Mouse (Mus musculus) retina, embryonic 14.5 days (tissue): Measurements from ENCODE around the gene Jmjd1c.

Experiments
- DNase-seq: peaks from one replicate; pipeline ENCODE4 v3.0.0-alpha.2; 2015; ENCODE audit warnings: low spot score

The Jmjd1c gene

DNA sequence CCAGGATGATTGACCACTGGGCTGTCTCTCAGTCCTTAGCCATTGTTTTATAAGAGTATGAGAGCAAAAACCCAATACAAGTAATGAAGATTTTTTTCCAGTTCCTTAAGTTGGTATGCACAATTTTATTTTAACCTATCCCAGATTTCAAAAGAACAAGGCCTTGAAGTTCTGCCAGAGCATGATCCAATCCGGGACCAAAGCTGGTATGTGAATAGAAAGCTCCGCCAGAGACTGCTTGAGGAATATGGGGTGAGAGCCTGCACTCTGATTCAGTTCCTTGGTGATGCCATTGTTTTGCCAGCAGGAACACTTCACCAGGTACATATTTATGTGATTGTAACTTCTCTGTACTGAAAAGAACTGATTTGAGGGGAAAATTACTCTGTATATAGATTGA, 153.6 kb downstream of the Jmjd1c start:
- DNase-seq: no peak

DNA sequence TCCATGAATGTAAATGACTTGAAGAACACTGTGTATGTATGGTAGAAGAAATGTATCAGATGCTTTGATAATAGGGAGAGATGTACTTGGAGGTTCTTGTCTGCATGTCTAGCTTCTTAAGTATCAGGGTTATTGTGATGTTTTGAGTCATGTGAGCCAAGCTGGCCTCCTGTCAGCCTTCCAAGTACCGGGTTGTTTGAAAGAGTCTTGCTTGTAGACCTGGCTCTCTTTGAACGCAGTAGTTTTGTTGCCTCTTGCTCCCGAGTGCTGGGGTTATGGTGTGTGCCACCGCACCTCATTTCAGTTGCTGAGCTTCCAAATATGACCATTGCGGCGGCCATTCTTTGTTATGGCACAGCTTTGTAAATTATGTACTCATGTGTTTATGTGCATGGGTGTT, 154.9 kb downstream of the Jmjd1c start:
- DNase-seq: no peak

DNA sequence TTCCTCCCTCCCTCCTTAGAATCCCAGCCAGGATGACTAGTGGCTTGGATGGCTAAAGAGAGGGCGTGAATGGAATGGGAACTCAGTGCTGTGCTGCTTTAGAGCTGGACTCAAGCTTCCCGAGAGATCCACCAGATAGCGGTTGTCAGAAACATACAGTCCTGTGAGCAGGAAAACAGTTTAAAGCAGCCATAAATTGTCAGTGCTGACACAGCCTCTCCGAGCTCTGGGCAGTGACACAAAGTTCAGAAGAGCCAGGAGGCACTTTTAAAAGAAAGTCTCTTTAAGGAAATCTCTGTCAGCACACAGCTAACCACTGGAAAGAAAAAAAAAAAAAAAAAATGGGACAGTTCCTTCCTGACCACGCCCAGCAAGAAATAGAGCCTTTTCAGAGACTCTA, 156.4 kb downstream of the Jmjd1c start:
- DNase-seq: no peak

DNA sequence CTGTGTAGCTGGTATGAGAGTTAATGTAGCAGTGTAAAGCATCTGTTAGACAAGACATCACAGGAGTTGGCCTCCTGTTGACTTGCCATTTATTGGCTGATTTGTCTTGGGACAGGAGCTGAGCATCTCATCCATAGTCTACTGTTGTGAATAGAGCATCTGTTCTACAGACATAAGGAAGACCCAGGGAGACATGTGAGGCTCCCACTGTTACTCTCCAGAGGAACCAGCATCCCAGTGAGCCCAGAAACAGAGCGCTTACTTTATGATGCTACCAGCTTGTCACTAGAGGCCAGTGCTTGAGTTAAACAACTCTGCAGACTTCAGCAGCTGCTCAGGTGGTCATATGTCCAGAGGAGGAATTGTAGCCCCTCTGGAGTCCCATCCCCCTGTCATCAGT, 157.2 kb downstream of the Jmjd1c start:
- no peak for DNase-seq

DNA sequence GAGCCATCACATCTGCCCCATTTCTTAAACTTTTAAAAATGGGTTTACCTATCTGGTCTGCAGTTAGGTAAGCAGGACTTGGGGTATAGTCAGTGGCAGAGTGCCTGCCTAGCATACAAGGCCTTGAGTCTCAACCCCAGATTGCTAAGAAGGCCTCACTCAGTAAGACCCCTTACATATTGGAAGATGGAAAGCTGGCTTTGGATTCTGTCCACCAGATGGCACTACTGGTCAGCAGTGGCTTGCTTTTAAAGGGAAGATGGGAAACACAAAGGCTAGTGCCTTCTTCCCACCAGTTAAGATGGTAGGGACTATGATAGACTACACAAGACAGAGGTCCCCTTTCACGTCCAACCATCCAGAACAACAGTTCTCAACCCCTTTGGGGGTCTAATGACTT, 168.9 kb downstream of the Jmjd1c start:
- peak; percentile 76 for DNase-seq

DNA sequence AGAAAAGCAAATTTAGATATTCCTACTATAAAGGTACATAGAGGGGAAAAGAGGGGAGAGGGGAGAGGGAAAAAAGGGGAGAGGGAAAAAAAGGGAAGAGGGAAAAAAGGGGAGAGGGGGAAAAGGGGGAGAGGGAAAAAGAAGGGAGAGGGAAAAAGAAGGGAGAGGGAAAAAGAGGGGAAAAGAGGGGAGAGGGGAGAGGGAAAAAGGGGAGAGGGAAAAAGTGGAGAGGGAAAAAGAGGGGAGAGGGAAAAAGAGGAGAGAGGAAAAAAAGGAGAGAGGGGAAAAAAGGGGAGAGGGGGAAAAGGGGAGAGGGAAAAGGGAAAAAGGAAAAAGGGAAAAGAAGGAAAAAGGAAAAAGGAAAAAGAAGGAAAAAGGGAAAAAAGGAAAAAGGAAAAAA, 180.0 kb downstream of the Jmjd1c start:
- DNase-seq: no peak

DNA sequence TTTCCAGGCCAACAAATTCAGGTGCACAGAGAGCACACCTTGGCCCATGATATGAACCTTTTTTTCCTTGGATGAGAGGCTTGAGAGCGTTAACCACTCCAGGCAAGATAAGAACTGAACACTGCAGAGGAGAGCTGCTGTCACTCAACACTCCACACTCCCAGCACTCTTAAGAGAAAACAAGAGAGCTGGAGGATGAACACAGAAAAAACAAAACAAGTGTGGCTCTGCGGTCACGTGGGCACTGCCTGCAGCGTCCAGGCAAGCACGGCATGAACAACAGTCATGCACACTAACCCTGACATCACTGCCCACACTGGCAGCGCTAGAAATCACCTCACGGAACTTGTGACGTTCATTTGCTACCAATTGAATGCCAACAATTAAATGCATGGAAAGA, 185.9 kb downstream of the Jmjd1c start:
- DNase-seq: no peak

DNA sequence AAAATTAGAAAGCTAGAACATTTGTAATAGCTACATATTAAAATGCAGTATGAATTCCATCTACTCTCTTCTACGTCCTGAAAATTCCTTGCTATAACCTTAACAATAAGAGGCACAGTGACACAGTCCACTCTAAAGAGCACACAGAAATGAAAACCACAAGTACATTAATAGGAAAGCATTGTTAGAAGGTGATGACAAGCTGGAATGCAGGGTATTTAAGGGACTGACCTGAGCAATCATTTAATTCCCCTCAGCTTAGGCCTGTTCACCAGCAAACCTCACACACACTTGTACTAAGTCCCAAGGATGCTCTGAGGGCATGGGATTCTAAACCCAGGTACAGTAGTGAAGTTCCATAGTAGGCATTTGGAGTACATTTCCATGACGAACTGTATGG, 186.6 kb downstream of the Jmjd1c start:
- no peak for DNase-seq

DNA sequence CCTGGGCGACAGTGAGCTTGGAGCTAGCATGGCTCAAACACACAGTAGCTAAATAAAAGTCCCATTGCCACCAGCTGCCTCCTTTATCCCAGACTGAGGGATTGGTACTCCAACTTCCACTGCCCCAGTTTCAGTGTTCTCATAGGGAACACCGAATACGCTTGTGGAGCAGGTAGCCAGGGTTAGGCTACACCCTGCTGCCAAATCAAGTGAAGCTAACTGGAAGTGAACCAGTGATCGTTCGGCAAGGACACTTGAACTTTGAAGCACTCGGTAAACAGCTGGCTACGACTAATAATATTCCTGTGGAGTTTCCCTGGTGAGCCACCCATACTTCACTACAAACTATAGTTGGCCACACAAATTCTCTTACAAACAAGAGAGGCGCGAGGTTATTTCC, 187.6 kb downstream of the Jmjd1c start:
- DNase-seq: no peak

DNA sequence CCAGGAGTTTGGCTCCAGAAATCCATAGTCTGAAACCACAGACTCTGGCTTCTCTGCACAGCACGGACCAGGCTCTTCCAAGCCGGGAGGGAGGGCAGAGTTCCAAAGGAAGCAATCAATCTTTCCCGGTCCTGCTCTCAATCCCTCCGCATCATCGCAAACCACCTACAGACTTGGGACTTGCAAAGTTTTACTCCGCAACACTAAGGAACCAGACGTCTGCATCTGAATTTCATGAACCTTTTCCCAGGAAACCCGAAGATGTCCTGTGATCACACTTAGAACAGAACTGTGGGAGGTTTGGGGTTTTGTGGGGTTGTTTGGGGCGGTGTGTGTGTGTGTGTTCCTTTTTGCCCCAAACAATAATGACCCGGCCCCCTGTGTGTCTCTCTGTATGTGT, 188.4 kb downstream of the Jmjd1c start:
- no peak for DNase-seq

DNA sequence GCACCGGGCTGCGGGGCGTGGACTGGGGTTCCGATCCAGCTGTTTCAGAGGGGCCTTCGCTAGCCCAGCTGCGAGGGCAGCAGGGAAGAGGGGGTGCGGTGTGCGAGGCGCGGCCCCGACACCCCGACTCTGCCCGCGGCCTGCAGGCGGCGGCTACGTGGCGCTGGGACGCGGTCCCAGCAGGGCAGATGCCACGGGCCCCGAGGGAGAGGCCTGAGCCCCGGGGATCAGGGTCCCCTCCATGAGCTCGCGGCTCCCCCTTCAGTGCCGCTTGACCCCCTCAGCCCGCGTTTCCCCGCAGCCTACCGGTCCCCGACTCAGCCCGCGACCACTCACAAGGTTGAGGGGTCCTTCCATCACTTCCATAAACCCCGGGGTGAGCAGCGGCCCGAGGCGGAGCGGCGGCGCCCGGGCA, 188.8 kb downstream of the Jmjd1c start:
- DNase-seq: no peak

DNA sequence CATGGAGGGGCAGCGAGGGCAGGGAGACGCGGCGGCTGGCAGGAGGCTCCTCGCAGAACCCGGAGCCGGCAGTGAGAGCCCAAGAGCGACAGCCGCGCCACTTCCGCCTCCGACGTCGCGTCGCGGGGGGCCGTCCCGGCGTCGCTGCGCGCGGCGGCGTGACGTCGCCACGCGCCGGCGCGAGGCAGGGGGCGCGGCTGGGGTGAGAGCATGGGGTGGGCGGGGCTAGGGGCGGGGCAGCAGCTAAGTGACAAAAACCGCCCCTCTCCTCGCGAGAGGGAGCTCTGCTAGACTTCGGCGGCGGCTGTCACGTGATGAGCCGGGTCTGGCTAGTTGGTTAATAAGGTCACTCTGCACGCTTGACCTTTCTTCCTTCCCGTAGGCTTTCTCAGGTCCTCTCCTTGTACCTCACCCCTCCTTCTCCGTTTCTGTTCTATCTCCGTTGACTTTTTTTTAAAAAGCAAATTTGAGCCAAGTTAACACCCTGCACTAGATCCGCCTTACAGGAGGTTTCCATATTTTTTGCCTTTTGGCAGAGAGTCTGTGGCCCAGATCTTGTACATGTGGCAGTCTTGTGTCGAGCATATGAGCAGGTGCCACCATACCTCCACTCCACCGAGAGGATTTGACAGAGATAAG, 189.4 kb downstream of the Jmjd1c start, which contains the start of gene Nrbf2:
Gene Nrbf2, minus strand, starts transcription at position 130 of the 639 bp plus-strand sequence.
- DNase-seq: peak; percentile 96

DNA sequence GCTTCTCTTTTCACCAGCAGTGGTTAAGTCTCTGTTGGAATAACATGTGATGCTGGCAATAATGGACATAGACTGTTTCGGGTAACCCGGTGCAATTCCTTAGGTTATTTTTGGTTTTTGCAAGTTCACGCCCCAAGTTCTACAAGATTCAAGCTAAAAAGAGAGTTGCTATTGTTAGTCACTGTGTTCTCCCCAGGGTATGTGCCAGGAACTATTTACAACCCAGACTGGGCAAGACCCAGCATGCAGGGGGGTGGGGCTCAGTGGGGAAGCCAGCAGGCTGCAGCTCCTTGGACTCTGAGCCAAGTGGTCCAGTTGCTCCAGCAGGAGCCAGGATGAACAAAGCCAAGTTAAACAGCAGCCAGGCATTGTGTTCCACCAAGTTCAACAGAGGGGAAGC, 192.0 kb downstream of the Jmjd1c start:
- DNase-seq: no peak

DNA sequence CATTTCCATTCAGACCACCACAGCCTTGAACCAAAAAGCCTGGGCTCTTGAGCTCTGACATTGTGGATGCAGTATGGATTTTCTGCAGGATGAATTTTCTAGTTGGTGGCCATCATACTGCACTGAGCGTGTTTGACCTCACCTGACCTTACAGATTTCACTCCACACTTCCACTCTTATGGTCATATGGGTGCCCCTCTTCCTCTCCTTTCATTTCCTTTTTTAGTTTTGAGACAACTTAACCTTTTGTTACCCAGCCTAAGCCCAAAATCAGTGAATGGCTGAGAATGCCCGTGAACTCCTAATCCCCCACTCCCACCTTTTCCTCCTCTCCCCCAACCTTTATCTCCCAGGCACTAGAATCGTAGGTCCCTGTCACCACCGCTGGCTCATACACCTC, 194.7 kb downstream of the Jmjd1c start:
- DNase-seq: no peak

DNA sequence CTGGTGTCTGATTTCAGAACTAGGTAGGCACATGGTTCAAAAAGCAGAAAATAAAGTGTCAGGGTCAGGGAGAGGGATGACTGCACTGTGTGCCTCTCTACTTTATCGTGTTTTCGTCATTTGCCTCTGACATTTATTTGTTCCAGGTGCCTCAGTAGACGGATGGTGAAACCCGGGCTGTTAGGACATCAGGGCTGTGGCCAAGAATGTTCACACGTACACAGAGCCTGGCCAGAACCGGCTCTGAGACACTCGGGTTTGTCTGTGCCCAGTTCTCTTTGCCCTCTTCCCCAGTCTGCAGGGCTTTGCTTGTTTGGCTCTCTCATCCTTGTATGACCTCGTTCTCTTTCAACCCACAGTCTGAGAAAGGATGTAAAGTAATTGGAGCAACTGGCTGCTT, 195.2 kb downstream of the Jmjd1c start:
- DNase-seq: no peak

DNA sequence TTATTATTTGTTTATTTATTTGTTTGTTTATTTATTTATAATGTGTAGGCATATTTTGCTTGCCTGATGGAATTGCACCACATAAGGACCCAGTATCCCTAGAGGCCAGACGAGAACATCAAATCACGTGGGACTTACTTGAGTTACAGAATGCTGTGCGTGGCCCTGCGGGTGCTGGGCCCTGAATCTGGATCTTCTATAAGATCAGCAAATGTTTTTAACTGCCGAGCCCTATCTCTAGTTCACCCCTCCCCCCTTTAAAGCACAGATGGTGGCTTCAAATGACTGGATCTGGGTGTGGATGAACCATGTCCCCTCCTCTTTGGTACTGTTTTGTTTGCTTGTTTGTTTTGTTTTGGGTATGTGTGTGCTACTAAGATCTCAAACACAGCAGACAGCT, 199.4 kb downstream of the Jmjd1c start:
- no peak for DNase-seq

DNA sequence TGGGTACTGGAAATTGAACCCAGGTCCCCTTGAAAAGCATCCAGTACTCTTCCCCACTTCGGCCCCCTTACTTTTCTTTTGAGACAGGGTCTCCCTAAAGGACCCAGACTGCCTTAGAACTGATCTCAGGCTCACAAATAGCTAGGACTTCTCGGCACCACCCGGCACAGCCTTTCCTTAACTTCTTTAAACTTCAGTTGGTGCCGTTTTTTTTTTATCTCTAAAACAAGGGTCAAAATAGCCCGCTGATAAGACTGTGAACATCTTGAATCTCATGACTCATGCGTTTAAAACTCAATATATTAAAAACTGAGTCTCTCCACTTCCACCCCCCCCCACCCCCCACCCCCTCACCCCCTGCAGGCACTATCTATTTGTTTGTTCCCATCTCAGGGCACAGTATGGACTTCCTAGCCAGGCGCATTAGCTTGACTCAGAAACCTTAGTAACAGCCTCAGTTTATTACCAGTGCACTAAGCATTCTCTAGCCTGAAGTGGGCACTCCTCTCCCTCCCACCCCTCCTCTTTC, 200.1 kb downstream of the Jmjd1c start:
- DNase-seq: no peak

DNA sequence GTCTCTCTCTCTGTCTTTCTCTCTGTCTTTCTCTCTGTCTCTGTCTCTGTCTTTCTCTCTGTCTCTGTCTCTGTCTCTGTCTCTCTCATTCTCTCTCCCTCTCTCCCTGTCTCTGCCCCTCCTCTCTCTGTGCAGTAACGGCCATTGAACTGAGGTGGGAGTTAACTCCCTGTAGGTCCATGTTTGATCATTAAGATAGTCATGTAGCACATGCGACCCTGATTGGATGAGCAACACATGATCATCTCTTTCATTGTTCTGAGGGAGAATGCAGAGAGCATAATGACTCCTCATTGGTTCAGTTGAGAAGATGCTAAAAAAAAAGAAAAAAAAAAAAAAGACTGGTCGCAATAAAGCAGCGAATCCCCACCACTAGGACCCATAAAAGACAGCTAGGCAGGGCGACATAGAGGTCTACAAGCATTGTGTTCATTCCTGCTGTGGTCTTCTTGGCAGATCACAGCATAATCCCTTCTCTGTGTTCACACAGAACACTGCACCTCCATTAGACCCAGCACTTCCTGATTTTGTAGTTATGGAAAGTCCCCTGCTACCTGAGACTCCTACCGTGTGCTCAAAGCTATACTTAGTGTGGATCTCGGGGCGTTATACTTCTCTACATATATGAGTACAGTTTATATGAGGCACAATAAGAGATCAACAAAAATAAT, 200.7 kb downstream of the Jmjd1c start:
- no peak for DNase-seq

DNA sequence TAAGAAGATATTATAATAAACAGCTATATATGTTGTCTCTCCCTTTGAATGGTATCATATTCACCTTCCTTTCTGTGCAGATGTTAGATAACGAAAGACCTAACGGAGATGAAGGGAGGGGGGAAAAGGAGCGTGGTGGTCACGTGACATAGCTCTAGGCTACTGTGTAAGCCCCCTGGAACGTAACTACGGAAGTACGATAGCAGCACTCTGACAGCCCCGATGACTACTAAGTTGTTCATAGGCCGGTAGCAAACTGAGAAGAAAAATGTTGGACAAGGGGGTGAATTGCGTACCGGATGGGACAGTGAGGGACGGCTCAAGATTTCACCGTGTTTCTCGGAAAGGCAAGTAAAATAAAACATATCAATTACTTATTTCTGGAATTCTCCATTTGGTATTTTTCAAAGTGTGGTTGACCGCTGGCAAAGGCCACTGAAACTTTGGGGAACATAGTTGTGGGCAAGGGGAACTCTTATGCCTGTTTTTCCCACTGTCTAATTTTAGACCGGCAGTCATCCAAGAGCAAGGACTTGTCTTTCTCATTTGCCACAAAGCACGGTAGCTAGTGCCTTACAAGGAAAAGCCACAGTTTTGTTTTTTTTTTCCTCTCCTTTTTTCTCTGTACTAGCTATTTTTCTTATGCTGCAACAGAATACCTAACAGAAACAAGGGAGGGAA, 201.4 kb downstream of the Jmjd1c start:
- DNase-seq: no peak

DNA sequence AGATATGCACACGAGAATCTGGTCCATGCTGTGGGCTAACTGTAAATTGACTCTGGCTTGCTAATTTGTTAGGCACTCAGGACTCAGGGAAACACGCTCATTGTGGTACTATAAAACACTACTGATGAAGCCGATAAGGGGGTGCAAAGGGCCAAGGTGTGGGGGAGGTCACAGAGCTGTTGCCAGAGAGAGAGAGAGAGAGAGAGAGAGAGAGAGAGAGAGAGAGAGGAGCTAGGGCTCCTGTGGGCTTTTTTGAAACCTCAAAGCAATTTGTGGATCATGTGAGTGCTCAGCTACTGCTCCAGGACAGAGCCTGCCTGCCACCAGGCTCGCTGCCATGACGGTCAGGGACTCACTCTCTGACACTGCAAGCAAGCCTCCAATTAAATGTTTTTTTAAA, 202.9 kb downstream of the Jmjd1c start:
- DNase-seq: no peak

DNA sequence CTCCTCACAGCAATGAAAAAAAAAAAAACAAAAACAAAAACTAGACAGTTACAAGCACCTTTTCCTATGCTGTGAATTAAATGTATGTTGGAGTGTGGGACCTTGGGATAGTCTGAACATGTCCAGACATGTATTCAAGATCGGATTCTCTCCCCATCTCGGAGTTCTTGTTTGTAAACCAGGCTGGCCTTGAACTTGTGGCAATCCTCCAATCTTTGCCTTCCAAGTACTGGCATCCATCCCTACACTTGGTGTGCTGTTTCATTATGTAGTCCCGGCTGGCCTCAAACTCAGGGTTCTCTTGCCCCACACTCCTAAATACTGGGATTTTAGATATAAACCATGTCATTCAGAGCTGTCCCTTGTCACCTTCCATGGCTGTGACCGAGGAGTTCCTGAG, 203.4 kb downstream of the Jmjd1c start:
- no peak for DNase-seq

DNA sequence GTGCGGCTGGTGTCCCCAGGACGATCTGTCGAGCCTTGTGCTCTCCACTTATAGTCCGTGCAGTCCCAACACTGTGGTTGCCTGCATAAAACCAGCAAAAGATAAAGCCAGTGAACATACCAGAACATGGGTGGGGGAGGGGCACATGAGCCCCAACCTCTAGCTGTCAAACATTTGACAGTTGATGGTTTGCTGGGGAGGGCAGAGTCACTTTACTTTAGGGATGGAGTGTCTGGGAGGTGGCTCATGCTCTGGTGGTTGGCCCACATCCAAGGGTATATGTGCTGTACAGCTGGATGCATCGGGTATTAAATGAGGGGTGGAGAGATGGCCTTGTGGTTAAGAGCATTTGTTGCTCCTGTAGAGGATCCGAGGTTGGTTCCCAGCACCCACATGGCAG, 205.1 kb downstream of the Jmjd1c start:
- DNase-seq: no peak

DNA sequence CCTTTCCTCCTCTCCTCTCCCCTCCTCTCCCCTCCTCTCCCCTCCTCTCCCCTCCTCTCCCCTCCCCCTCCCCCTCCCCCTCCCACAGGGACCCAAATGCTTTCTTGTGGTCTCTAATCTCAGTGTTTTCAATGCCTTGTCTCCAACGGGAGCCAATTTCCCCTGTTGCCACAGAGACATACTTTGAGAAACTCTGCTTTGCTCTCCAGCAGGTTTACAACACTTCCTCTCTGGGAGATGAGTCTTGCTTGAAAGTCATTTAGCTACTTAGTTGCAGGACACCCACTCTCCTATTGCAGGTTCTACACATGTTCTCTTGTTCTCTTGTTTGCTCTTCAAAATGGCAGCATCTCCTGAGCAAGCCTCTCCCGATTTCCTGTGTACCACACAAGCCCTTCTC, 206.4 kb downstream of the Jmjd1c start:
- DNase-seq: no peak
